Mouse (Mus musculus) G1E (cell line): Measurements from ENCODE around the gene Gm21258. TPM values are rescaled to one million over a fixed set of nuclear protein-coding genes. Genes with fewer than 3 reads are reported as not detected.
"Not testable (repeated sequence)": the region's sequence is repeated elsewhere in the genome, so short reads cannot be mapped to it uniquely, and the experiment has no call there.

Experiments
- ATAC-seq: 2 replicates; pipeline ENCODE4 v1.8.0; 2016; ENCODE audit warnings: mild to moderate bottlenecking; ENCODE audit not compliant: insufficient number of reproducible peaks, poor library complexity, low FRiP score, severe bottlenecking; ENCODE audit errors: extremely low read depth
- DNase-seq: peaks from one replicate; pipeline ENCODE4 v3.0.0; 2012; ENCODE audit warnings: low spot score
- H3K27me3 ChIP-seq: 2 replicates; pipeline ENCODE4 v1.6.1; 2012; ENCODE audit warnings: mild to moderate bottlenecking, low read length, inconsistent platforms; ENCODE audit not compliant: insufficient read depth
- H3K36me3 ChIP-seq: replicated peaks from 2 replicates; pipeline ENCODE3; 2012; ENCODE audit warnings: mild to moderate bottlenecking, inconsistent platforms
- H3K4me1 ChIP-seq: 2 replicates; pipeline ENCODE4 v1.6.1; 2012; ENCODE audit warnings: low read depth, low read length, inconsistent platforms, mixed read lengths; ENCODE audit not compliant: insufficient read depth
- H3K4me3 ChIP-seq: 2 replicates; pipeline ENCODE4 v1.5.1; 2012; ENCODE audit warnings: low read depth, mild to moderate bottlenecking, inconsistent platforms, low read length, moderate library complexity, mixed read lengths
- H3K9me3 ChIP-seq: replicated peaks from 2 replicates; pipeline ENCODE4 v1.6.1; 2012; ENCODE audit warnings: inconsistent platforms
- polyA plus RNA-seq: library from polyadenylated mRNA; stranded (reverse); fragments of >175 nt; gene quantifications from 2 replicates; pipeline ENCODE4 v1.2.3, GENCODE M21; 2012
- total RNA-seq, 2 experiments: library from RNA; stranded (forward) in 1 of 2; stranded (reverse) in 1 of 2; fragments of 200-1000 nt in 1 of 2; fragments of >200 nt in 1 of 2; fragmentation: Nextera tagmentation in 1 of 2; gene quantifications; 2 replicates each; pipeline ENCODE4 v1.2.3; 2014 to 2017

Gene Gm21258
- total RNA-seq (2014; fragmentation: Nextera tagmentation) (not detected in 2 replicates), total RNA-seq (2017) (not detected in 2 replicates), polyA plus RNA-seq (not detected in 2 replicates)

DNA sequence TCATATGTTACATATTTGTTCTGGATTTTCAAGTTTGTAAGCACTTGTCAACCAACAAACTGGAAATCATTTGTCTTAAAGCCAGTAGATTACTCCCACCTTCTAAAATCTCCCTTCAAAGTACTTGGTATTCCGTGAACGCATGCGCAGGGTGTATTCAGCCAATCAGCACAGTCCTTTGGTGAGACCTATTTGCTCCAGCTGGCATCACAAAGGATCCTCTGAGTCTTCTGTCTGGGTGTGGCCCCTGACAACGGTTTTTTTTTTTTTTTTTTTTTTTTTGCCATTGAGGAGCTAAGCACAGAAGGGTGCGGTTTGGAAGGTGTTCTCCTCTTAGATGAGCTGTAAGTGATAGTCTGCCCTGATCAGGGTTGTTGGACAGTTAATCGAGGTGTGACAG is at the start of gene Gm21258:
Gm21258 (plus strand) TSS at position 301 of the 400 bp plus-strand sequence.
- not testable (repeated sequence) for DNase-seq, H3K36me3 ChIP-seq, H3K4me3 ChIP-seq, H3K9me3 ChIP-seq, H3K27me3 ChIP-seq, ATAC-seq, H3K4me1 ChIP-seq
